Mouse (Mus musculus) embryonic facial prominence, embryonic 12.5 days (tissue): ENCODE results near the gene Nrxn1. TPM values are rescaled to one million over a fixed set of nuclear protein-coding genes. Genes with fewer than 3 reads are reported as not detected.

ENCODE experiments used
- microRNA-seq: library from miRNA; unstranded; fragments of <30 nt; microRNA quantifications from one replicate; pipeline ENCODE4, GENCODE M21; 2017
- polyA plus RNA-seq: library from polyadenylated mRNA; unstranded; fragments of >200 nt; fragmentation: Nextera tagmentation; extraction: Ambion mirVana; gene quantifications from 2 replicates; pipeline ENCODE4 v1.2.1, GENCODE M21; 2016

Nrxn1 gene
- polyA plus RNA-seq, 1 experiment from 2014 or later, result 11.6 TPM

Small RNAs within 50 kb of the gene (microRNA-seq; reads per million reads assigned to microRNA genes)
- gene Gm24510, result not detected
- not detected for gene Gm27475
- gene Gm47307, result not detected
